Mouse (Mus musculus) forebrain, embryonic 14.5 days (tissue): ENCODE data around the gene Grik4. TPM values are rescaled to one million over a fixed set of nuclear protein-coding genes. Genes with fewer than 3 reads are reported as not detected.

Experiments
- ATAC-seq: fragments of 200-750 bp; cut with Nextera tagmentation; 2 replicates; pipeline ENCODE4 v1.8.0; 2017; ENCODE audit warnings: mild to moderate bottlenecking, moderate library complexity
- DNase-seq: peaks from one replicate; pipeline ENCODE4 v3.0.0-alpha.2; 2015; ENCODE audit warnings: low spot score
- H3K27ac ChIP-seq: fragments of 300-500 bp; sonication (generic); 2 replicates; pipeline ENCODE4 v1.5.1; 2014; ENCODE audit warnings: low read depth, mild to moderate bottlenecking, control low read depth, low read length, moderate library complexity
- H3K27me3 ChIP-seq: fragments of 300-500 bp; sonication (generic); replicated peaks from 2 replicates; pipeline ENCODE4 v1.6.1; 2014; ENCODE audit warnings: low read length, control low read depth, mixed read lengths; ENCODE audit not compliant: control insufficient read depth, insufficient read depth
- H3K36me3 ChIP-seq: fragments of 300-500 bp; sonication (generic); 2 replicates; pipeline ENCODE4 v1.6.1; 2014; ENCODE audit warnings: low read length, control low read depth; ENCODE audit not compliant: control insufficient read depth, insufficient read depth
- H3K4me1 ChIP-seq: fragments of 300-500 bp; sonication (generic); 2 replicates; pipeline ENCODE4 v1.6.1; 2014; ENCODE audit warnings: antibody characterized with exemption, low read length, control low read depth; ENCODE audit not compliant: control insufficient read depth, insufficient read depth
- H3K4me2 ChIP-seq: fragments of 300-500 bp; sonication (generic); 2 replicates; pipeline ENCODE4 v1.6.1; 2014; ENCODE audit warnings: mild to moderate bottlenecking, control low read depth, low read length
- H3K4me3 ChIP-seq: fragments of 300-500 bp; sonication (generic); 2 replicates; pipeline ENCODE4 v1.5.1; 2014; ENCODE audit warnings: low read depth, low read length, control low read depth
- H3K9ac ChIP-seq: fragments of 300-500 bp; sonication (generic); 2 replicates; pipeline ENCODE4 v1.6.1; 2014; ENCODE audit warnings: mild to moderate bottlenecking, low read length, control low read depth, moderate library complexity
- H3K9me3 ChIP-seq: fragments of 300-500 bp; sonication (generic); replicated peaks from 2 replicates; pipeline ENCODE4 v1.6.1; 2016; ENCODE audit warnings: low read length, control low read depth, mixed read lengths; ENCODE audit not compliant: control insufficient read depth
- WGBS: fragments of 180-500 bp; shearing (Covaris S2); extraction: QIAGEN DNeasy Blood & Tissue Kit; methylation state at CpG from one replicate; pipeline ENCODE4 v1.1.7; 2014; 5-methylcytosine and 5-hydroxymethylcytosine counted together
- polyA plus RNA-seq: library from polyadenylated mRNA; unstranded; fragments of >200 nt; fragmentation: Nextera tagmentation; extraction: Ambion mirVana; gene quantifications from 2 replicates; pipeline ENCODE4 v1.2.1, GENCODE M21; 2014

The Grik4 gene
- polyA plus RNA-seq, 1 experiment from 2014 or later = 1.4 TPM

DNA sequence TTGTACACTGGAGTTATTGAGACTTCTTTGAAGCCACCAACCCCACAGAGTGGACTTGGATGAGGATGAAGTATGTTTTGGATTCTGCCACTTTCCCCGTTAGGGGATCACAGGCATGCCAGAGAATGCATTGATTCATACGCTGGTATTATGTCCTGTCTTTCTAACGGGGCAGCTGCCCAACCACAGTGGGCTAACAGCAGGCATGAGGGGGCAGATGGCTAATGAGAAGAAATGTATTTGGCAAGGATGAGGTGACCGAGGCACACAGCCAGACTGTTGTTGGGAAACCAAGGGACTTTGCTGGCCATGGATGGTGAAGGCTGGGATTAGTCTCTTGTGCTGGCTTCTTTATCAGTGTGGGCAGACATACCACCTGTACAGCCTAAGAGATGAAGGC lies 312.8 kb downstream of the Grik4 start:
- Histone ChIP-seq H3K4me2 (no peak overlapping the region), H3K4me1 (peaks cover 21% of the 10 kb centered on the region), H3K36me3 (no peaks in the 10 kb centered on the region), H3K27me3 (no peaks in the 10 kb centered on the region), H3K9ac (no peak overlapping the region), H3K4me3 (no peak overlapping the region), H3K9me3 (no peaks in the 10 kb centered on the region), H3K27ac (no peak overlapping the region)
- peak; percentile 69 for DNase-seq
- 37% methylated on average over 4 of the region's 4 CpGs for WGBS
- peak; percentile 47; the same call in 1 of the 2 replicates for ATAC-seq

DNA sequence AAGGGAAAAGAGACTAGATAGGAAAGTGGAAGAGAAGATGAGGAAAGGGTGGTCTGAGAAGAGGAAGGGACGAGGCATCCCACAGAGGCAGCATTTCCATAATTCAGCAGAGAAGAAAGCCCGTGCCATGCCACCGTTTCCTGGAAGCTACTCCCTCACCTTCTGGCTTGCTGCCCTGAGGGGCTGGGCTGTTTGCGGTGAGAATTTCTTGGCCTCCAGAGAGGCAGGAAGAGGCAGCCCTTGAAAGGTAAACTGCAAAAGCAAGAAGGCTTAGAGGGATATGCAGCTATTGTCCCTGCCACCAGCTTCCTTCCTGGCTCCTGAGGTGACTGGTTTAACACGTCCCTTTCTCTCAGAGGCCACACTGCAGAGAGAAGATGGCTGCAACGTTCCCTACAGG lies 316.7 kb downstream of the Grik4 start:
- Histone ChIP-seq H3K27ac (no peak overlapping the region; the same call in 1 of the 2 replicates), H3K9ac (0 out of 2 replicates have a peak overlapping the region, but pooled peaks have one; percentile 5)

DNA sequence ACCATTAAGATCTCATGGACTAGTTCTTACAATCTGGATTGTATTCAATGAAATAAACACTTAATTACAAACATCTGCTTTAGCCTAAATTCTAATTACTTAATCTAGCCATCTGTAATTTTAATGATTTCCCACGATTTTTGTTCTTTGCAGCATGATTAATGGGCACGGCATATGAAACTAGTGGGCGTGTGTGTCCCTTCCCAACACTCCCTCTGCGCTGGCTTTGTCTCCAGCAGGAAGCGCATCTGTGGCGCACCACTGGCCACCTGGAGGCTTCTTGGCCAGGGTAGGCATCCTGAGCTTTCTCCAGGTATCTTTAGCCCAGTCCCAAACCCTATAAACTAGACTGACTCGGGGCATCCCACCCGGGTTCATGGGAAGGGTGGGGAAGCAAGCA lies 317.1 kb downstream of the Grik4 start:
- DNase-seq (peak; percentile 61), ATAC-seq (peak; percentile 32; the same call in 1 of the 2 replicates)
- Histone ChIP-seq H3K4me3 (no peak overlapping the region), H3K4me1 (peaks cover 31% of the 10 kb centered on the region), H3K27me3 (no peaks in the 10 kb centered on the region), H3K9ac (no peak overlapping the region), H3K9me3 (no peaks in the 10 kb centered on the region), H3K27ac (no peak overlapping the region; the same call in 1 of the 2 replicates), H3K36me3 (no peaks in the 10 kb centered on the region), H3K4me2 (no peak overlapping the region)
- WGBS = 44% methylated on average over 8 of the region's 8 CpGs

More for the DNA sequence above, 316.7 kb downstream of the Grik4 start:
- ATAC-seq = no peak
- no peak overlapping the region for H3K4me3 ChIP-seq
- H3K4me1 ChIP-seq = peaks cover 31% of the 10 kb centered on the region
- DNase-seq = peak; percentile 50
- WGBS = 23% methylated on average over 6 of the region's 6 CpGs
- no peak overlapping the region for H3K4me2 ChIP-seq
- no peaks in the 10 kb centered on the region for H3K9me3 ChIP-seq
- no peaks in the 10 kb centered on the region for H3K27me3 ChIP-seq
- no peaks in the 10 kb centered on the region for H3K36me3 ChIP-seq

DNA sequence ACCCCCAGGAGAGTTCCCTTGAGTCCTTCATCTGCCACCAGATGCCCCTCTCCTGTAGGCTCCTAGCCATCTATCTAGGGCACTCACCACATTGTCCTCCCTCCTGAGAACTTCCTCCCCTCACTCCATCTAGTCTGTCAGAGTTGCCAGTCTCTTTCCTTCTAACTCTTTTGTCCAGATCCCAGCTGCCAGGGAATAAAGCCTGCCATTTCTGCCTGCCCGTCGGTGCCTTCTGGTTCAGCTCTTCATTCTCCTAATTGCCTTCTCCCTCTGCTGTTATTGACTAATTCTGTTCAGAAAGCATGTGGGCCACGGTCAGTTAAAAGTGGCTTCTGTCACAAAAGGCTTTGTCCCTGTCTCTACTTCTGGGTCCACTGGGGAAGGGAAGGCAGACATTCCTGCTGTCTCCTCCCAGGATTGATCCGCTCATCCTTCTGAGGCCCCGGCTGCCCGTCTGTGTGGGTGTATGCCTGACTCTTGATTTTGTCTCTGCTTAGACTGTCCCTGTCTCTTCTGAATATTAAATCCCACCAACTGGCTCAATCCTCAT lies 318.0 kb downstream of the Grik4 start:
- no peaks in the 10 kb centered on the region for H3K36me3 ChIP-seq
- 13% methylated on average over 6 of the region's 6 CpGs for WGBS
- H3K9ac ChIP-seq = no peak overlapping the region
- H3K9me3 ChIP-seq = no peaks in the 10 kb centered on the region
- peak overlapping the region; percentile 44; the same call in 1 of the 2 replicates for H3K27ac ChIP-seq
- peak; percentile 64 for DNase-seq
- no peak overlapping the region for H3K4me2 ChIP-seq
- H3K4me3 ChIP-seq = no peak overlapping the region
- no peaks in the 10 kb centered on the region for H3K27me3 ChIP-seq
- peaks cover 28% of the 10 kb centered on the region for H3K4me1 ChIP-seq
- no peak for ATAC-seq

DNA sequence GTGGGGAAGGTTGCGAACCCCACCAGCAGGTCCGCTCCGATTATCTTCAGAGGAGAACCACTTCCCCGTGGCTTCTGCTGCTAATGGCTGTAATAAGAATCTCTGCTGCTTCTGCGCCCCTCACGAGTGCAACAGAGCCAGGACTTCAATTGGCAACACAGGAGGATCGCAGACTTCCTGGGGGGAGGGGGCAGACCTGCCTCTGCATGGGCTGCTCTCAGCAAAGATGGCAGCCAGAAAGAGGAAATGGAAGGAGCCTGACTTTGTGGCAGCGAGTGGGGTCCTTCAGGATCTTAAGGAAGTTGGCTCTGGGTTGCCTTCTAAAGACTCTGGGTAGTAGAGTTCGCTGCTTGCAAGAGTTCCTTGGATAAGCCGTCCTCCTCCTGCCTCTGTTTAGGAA lies 329.9 kb downstream of the Grik4 start:
- Histone ChIP-seq H3K27me3 (0 out of 2 replicates have a peak, but pooled peaks cover 2% of the 10 kb centered on the region), H3K27ac (no peak overlapping the region), H3K4me3 (no peak overlapping the region), H3K4me2 (no peak overlapping the region), H3K9me3 (no peaks in the 10 kb centered on the region), H3K4me1 (peaks cover 4% of the 10 kb centered on the region; the same call in 1 of the 2 replicates), H3K36me3 (no peaks in the 10 kb centered on the region), H3K9ac (no peak overlapping the region)
- no peak for DNase-seq
- ATAC-seq = no peak
- WGBS = 80% methylated on average over 10 of the region's 10 CpGs

DNA sequence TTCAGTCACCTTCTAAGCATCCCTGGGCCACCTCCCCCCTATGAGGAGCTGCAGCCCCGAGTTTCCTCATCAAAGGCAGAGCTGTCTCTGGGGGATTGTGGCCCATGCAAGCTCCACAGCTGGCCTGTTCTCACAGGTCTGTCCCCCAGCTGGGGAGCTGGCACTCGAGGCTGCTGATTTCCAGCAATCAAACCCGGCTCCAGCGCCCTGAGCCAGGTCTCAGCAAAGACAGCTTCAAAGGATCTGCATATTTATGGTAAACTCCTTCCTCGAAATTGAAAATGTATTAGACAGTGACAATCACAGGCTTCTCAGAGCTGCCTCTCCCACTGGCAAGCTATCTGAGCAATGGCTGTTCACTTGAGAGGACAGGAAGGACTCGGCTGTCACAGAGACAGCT lies 330.5 kb downstream of the Grik4 start:
- 0 out of 2 replicates have a peak, but pooled peaks cover 2% of the 10 kb centered on the region for H3K27me3 ChIP-seq
- H3K4me2 ChIP-seq = no peak overlapping the region
- no peak overlapping the region for H3K4me3 ChIP-seq
- no peaks in the 10 kb centered on the region for H3K9me3 ChIP-seq
- no peak overlapping the region for H3K27ac ChIP-seq
- ATAC-seq (no peak), DNase-seq (no peak)
- no peaks in the 10 kb centered on the region for H3K36me3 ChIP-seq
- H3K9ac ChIP-seq = no peak overlapping the region
- peaks cover 4% of the 10 kb centered on the region; the same call in 1 of the 2 replicates for H3K4me1 ChIP-seq
- WGBS = 57% methylated on average over 6 of the region's 6 CpGs

DNA sequence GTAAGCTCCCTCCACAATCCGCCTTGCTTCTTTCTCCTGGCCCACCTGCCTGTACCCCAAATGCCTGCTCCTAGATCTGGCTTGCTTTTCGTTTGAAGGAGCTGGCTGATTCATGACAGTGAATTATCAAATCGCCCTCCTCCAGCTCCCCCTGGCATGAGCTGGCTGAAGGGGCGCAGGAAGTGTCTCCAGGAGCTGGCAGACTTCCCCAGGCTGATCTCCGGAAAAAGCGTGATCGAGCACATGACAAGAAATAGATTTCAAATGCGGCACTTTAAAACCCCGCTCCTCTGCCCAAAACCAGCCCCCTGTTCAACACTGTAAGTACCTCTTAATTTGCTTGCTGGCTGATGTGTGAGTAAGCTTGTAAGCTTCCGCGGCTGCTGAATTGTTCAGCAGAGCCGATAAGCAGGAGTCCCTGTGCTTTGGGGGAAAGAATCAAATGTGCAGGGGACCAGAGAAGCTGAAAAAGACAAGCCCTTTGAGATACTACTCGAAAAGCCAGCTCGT lies 331.8 kb downstream of the Grik4 start:
- no peaks in the 10 kb centered on the region for H3K9me3 ChIP-seq
- ATAC-seq (no peak), DNase-seq (no peak)
- peaks cover 4% of the 10 kb centered on the region; the same call in 1 of the 2 replicates for H3K4me1 ChIP-seq
- no peak overlapping the region for H3K27ac ChIP-seq
- 0 out of 2 replicates have a peak, but pooled peaks cover 2% of the 10 kb centered on the region for H3K27me3 ChIP-seq
- 63% methylated on average over 14 of the region's 14 CpGs for WGBS
- H3K9ac ChIP-seq = no peak overlapping the region
- no peaks in the 10 kb centered on the region for H3K36me3 ChIP-seq
- no peak overlapping the region for H3K4me3 ChIP-seq
- H3K4me2 ChIP-seq = no peak overlapping the region

DNA sequence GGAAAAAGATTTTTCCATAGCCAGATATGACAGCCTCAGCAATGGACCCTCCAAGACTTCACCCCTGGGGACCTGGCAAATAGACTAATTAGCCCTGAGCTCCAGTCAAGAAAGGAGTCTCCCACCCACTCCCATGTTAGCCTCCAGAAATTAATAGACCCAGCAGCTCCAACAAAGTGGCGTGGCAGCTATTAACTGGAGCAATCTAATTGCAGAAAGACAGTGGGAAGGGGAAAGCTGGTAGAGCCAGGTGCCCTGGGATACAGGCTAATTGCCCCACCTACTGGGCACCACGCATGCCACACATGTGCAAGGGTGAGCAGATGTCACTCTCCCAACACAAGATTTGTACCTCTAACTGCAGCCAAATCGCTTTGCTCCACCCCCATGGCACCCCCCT lies 342.8 kb downstream of the Grik4 start:
- Histone ChIP-seq H3K9ac (no peak overlapping the region), H3K9me3 (no peaks in the 10 kb centered on the region), H3K27ac (no peak overlapping the region), H3K4me3 (no peak overlapping the region), H3K4me1 (no peaks in the 10 kb centered on the region), H3K36me3 (no peaks in the 10 kb centered on the region), H3K4me2 (no peak overlapping the region), H3K27me3 (no peaks in the 10 kb centered on the region)
- WGBS = 25% methylated on average over 3 of the region's 3 CpGs
- ATAC-seq (no peak), DNase-seq (peak; percentile 40)

DNA sequence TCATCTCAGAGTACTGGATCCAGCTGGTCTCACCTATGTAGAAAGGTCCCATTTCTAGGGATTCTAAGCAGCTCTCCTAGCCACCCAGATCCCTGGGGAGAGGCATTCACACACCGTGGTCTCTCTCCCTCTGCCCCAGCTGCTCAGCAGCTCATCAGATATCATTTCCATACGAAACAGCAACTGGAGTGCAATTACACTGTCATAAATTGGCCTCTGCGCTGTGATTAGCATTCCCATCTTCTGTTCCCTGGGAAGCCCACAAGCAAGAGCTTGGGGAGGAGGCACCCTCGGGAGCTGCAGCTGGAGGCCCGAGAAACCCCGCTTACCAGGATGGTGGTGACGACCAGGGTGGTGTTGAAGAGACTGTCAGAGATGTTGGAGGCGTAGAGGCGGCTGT lies 346.8 kb downstream of the Grik4 start:
- 72% methylated on average over 9 of the region's 9 CpGs for WGBS
- ATAC-seq = peak; percentile 55; the same call in 1 of the 2 replicates
- Histone ChIP-seq H3K9me3 (no peaks in the 10 kb centered on the region), H3K4me2 (no peak overlapping the region), H3K4me1 (no peaks in the 10 kb centered on the region), H3K27ac (no peak overlapping the region; the same call in 1 of the 2 replicates), H3K9ac (no peak overlapping the region), H3K4me3 (no peak overlapping the region), H3K27me3 (no peaks in the 10 kb centered on the region), H3K36me3 (no peaks in the 10 kb centered on the region)
- peak; percentile 49 for DNase-seq
